Mouse (Mus musculus) gastrocnemius, postnatal 36 days (tissue): ENCODE data around the gene Wasl. TPM values are rescaled to one million over a fixed set of nuclear protein-coding genes. Genes with fewer than 3 reads are reported as not detected.

Experiments
- DNase-seq, 2 experiments: peaks; one replicate each; pipeline ENCODE4 v3.0.0; 2022
- intact Hi-C: fragments of 180-260 bp; cut with DNase I; formaldehyde crosslinking; loops from one replicate; pipeline ENCODE4 v1.15.1; 2025
- total RNA-seq, 2 experiments: library from RNA; stranded (reverse); gene quantifications; 2 replicates each; pipeline ENCODE4 v1.2.3; 2021

Wasl gene
- total RNA-seq, 2 experiments from 2014 or later, result 15.0 to 16.5 TPM

GRCm38 (mm10) chr6:24608129-24608528, 56.7 kb downstream of the Wasl start:
- intact Hi-C loops, result no loop called here
- DNase-seq, result no peak

DNA sequence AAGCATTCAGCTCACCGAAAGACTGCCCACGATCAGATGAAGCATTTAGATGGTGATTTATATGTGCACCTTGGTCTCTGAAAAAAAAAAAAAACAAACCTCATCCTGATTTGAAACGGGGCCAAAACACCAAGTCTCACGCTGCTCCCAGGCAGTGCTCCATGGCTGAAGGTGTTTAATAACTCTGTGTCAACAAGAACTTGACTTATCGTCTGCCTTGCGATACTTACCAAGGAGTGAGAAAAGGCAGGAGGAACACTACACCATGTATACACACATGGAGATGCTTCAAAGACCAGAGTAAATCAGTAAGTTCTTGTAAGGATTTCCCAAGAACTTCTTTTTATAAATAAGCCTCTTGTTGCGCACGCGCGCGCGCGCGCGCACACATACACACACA, 57.3 kb downstream of the Wasl start:
- no peak for DNase-seq
- intact Hi-C loops, result no loop called here

GRCm38 (mm10) chr6:24606512-24606911, 58.3 kb downstream of the Wasl start:
- intact Hi-C loops, result no loop called here
- DNase-seq, result no peak

GRCm38 (mm10) chr6:24605631-24606030, 59.2 kb downstream of the Wasl start:
- no peak for DNase-seq
- intact Hi-C loops, result no loop called here

DNA sequence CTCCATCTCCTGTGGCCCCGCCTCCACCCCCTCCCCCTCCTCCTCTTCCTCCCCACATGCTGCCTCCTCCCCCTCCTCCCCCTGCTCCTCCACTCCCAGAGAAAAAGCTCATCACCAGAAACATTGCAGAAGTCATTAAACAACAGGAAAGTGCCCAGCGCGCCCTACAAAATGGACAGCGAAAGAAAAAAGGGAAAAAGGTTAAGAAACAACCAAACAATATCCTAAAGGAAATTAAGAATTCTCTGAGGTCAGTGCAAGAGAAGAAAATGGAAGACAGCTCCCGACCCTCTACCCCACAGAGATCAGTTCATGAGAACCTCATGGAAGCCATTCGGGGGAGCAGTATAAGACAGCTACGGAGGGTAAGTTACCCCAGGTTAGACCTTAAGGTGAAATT, 60.5 kb downstream of the Wasl start:
- intact Hi-C loops, result loop anchor here (5.0 kb wide), 1 partner anchor 42 kb away; no protein-coding TSS in a partner anchor
- no peak for DNase-seq

DNA sequence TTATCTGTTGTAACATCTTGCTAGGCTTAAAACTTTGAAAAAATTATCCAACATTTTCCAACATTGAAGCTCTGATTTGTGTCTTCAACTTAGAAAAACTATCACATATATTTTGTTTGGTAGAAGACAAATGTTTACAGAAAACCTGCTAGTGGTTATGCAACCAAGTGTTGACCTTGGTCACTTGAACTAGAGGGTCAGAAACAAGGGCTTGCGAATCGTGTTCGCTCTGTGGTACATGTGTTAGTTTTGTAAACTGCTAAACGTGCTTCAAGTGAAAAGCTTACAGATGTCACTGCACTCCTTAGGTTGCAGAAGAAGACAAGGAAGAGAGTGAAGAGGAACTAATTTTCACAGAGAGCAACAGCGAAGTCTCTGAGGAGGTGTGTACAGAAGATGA, 61.8 kb downstream of the Wasl start:
- intact Hi-C loops, result loop anchor here (5.0 kb wide), 1 partner anchor 41 kb away; no protein-coding TSS in a partner anchor
- DNase-seq, result no peak

GRCm38 (mm10) chr6:24602351-24602750, 62.5 kb downstream of the Wasl start:
- intact Hi-C loops, result loop anchor here (5.0 kb wide), 1 partner anchor 40 kb away; no protein-coding TSS in a partner anchor
- no peak for DNase-seq

- DNase-seq, result peak in 1 of 2 experiments; percentile 15
- intact Hi-C loops, result loop anchor here (5.0 kb wide), 1 partner anchor 39 kb away; no protein-coding TSS in a partner anchor
Measured at GRCm38 (mm10) chr6:24601668-24602067, 63.1 kb downstream of the Wasl start.

DNA sequence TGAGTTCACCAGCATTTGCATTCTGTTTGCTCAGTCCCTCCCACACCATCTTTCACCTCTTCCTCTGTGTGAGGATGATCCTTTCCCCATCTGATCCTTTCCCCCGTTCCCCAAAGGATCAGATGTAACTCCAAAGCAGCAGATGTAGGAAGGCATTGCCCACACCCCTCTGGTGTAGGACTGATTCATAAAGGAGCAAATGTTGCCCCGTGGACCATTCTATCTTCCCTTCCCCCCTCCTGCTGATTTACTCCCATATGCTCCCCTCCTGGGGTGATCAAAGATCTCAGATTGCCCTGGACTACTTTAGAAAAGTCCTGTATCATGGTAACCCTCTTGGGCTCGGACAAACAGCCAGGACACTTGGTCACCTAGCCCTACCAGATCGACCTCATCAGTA, 64.1 kb downstream of the Wasl start:
- intact Hi-C loops, result loop anchor here (5.0 kb wide), 1 partner anchor 38 kb away; no protein-coding TSS in a partner anchor

GRCm38 (mm10) chr6:24600134-24600533, 64.7 kb downstream of the Wasl start:
- DNase-seq, result no peak
- intact Hi-C loops, result loop anchor here (5.0 kb wide), 1 partner anchor 38 kb away; no protein-coding TSS in a partner anchor

More for the DNA sequence above, 64.1 kb downstream of the Wasl start:
- DNase-seq, result no peak

- intact Hi-C loops, result loop anchor here (5.0 kb wide), 1 partner anchor 37 kb away; no protein-coding TSS in a partner anchor
- DNase-seq, result peak in 1 of 2 experiments; percentile 22
Measured at GRCm38 (mm10) chr6:24599639-24600038, 65.2 kb downstream of the Wasl start.

- intact Hi-C loops, result no loop called here
- DNase-seq, result no peak
Measured at GRCm38 (mm10) chr6:24599179-24599578, 65.6 kb downstream of the Wasl start.

- no peak for DNase-seq
- intact Hi-C loops, result no loop called here
Measured at GRCm38 (mm10) chr6:24597500-24597899, 67.3 kb downstream of the Wasl start, which contains the start of gene Lmod2. Lmod2 (plus strand) TSS chr6:24597762.

DNA sequence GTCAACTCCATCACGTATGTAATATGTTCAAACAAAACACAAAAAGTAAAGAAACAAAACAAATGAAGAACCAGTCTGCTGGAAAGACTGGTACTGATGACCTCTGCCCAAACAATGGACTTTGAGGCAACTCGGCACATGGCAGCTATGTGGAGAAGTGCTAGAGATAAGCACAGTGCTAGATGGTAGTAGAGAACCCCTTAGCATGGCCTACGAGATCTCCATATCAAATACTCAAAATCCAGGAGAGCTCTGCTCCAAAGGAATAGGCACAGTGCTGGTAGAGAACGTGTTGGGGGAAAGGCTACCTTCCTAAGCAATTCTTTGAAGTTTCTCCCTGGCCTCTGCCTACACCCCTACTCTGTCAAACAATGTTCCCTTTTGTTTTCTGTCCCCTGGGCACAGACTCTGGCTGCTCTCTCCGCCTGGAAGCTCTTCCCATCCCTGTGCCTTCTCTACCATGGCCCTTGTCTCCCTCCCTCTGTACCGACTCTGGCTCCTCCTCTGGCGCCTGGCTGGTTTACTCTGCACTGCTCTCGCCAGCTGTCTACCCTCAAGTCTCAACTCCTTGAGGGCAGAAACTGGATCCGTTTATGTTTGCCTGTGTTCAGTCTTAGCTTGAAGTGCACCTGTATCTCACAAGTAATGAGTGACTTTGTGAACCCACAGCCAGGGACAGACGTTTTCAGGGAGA, 73.1 kb downstream of the Wasl start:
- intact Hi-C loops, result no loop called here
- DNase-seq, result no peak

- intact Hi-C loops, result no loop called here
- DNase-seq, result no peak
Measured at GRCm38 (mm10) chr6:24590282-24590681, 74.5 kb downstream of the Wasl start.

- peak in 1 of 2 experiments; percentile 60 for DNase-seq
- intact Hi-C loops, result no loop called here
Measured at GRCm38 (mm10) chr6:24586885-24587284, 77.9 kb downstream of the Wasl start.

DNA sequence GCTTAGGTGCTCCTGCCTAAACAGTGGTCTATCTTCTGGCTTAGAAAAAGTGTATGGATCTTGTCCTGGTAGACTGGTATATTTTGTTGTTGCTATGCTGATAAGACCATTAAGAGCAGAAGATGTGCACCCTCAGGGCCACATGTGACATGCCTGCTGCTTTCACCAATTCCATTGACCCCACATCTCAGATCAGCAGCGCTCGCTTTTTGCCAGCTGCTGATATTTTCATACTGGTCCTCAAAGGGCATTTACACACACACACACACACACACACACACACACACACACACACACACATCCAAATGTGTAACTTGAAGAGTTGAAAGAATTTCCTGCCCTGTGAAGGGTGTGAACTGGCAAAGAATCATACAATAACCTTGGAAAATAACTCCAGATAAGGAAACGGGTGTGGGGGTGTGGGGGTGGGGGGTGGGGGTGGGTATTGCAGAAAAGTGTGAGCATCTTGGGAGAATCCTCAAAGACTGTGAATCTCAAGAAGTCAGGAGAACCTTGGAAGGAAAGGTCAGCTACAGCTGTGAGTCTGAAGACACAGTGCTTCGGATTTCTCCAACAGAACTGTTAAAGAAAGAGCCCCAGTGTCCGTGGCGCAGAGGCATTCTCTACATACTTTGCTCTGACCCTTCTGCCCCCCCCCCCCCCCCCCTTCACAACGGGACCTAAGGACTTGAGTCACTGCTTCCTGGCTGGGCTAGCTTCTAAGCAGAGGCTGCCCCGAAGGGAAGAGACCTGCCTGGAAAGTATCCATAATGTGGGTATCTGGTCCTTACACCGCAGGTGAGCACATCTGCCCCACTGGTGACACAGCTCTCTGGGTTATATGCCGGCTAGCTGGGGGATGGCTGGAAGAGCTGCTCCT, 79.1 kb downstream of the Wasl start:
- intact Hi-C loops, result no loop called here
- DNase-seq, result no peak

DNA sequence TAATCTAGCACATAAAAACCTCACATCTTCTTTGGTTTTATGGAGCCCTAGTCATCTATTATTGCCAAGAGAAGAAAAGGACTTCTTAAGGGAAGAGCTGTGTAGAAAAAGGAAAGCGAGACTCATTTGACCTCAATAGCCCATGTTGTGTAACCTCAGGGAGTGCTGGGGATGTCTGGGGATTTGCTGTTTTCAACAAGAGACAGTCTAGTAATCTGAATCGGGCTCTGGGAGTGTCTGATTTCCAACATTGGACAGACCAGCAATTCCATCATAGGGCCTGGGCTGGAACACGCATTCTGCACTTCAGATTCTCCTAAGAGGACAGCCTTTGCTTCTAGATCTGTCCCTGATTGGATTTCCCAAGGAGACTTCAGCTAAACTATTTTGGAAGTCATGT, 81.4 kb downstream of the Wasl start:
- DNase-seq, result peak in 1 of 2 experiments; percentile 50
- intact Hi-C loops, result no loop called here

- intact Hi-C loops, result no loop called here
Measured at GRCm38 (mm10) chr6:24573319-24573718, 91.5 kb downstream of the Wasl start.

GRCm38 (mm10) chr6:24572431-24572830, 92.4 kb downstream of the Wasl start:
- intact Hi-C loops, result no loop called here
- DNase-seq, result no peak

More at GRCm38 (mm10) chr6:24573319-24573718, 91.5 kb downstream of the Wasl start:
- no peak for DNase-seq

GRCm38 (mm10) chr6:24571126-24571525, 93.7 kb downstream of the Wasl start:
- no peak for DNase-seq
- intact Hi-C loops, result no loop called here
